Mouse (Mus musculus) megakaryocyte progenitor cell, adult 5-6 weeks (primary cell): ENCODE data around the gene Zfp207. TPM values are rescaled to one million over a fixed set of nuclear protein-coding genes. Genes with fewer than 3 reads are reported as not detected.
"Not testable (repeated sequence)": the region's sequence is repeated elsewhere in the genome, so short reads cannot be mapped to it uniquely, and the experiment has no call there.

Experiments
- ATAC-seq: replicated peaks from 2 replicates; pipeline ENCODE4 v1.8.0; 2016; ENCODE audit warnings: mild to moderate bottlenecking, moderate TSS enrichment, inconsistent platforms; ENCODE audit not compliant: poor library complexity
- total RNA-seq, 2 experiments: library from RNA; stranded (forward) in 1 of 2; stranded (reverse) in 1 of 2; fragments of 157-497, 149-512 nt in 1 of 2; fragments of 200-1000 nt in 1 of 2; gene quantifications; 2 replicates each; pipeline versions ENCODE4 v1.2.3 to v1.2.4; 2015 to 2017

Zfp207 gene
- total RNA-seq, 2 experiments from 2014 or later: 215 to 414 TPM

DNA sequence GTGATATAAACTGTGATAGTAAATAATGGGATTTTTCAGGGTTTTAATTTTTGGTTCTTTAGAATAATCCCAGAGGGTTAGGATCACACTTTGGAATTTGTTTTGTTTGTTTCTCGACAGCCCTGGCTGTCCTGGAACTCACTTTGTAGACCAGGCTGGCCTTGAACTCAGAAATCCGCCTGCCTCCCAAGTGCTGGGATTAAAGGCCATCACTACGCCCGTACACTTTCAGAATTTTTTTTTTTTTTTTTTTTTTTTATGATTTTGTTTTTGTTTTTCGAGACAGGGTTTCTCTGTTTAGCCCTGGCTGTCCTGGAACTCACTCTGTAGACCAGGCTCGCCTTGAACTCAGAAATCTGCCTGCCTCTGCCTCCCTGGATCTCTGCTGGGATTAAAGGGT is 24.8 kb downstream of the Zfp207 start:
- not testable (repeated sequence) for ATAC-seq

DNA sequence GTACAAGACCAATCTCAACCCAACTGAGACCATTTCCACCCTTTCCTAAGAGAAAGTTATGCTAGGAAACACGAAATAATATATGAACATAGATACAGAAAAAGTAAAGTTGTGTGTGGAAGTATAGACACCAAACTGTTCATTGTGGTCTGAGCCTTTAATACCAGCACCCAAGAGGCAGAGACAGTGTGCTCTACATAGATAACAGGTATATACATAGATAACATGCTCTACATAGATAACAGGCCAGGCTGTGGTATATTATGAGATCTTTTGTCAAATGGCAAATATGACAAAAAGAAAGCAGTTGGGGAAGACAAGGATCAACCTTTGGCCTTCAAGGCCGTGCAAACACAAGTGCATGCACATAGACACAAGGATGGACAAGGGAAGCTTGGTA is 27.3 kb downstream of the Zfp207 start:
- peak; percentile 23; the same call in 1 of the 2 replicates for ATAC-seq

DNA sequence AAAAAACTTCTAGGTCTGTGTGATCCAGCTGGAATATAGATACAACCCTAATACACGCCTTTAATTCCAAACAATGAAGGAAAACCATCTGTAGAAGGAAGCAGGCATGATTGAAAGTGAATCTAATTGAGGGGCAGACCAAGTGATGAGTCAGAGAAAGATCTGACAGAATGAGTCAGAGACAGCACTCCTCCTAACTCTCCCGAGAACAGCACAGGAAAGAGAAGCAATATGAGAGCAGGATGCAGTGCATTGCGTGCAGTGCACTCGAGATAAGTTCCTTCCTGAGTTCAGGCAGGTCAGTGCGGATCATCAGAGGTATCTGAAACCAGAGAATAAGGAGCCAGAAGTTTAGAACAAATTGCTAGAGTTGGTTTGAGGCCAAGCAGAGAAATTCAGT is 34.0 kb downstream of the Zfp207 start:
- no peak for ATAC-seq

DNA sequence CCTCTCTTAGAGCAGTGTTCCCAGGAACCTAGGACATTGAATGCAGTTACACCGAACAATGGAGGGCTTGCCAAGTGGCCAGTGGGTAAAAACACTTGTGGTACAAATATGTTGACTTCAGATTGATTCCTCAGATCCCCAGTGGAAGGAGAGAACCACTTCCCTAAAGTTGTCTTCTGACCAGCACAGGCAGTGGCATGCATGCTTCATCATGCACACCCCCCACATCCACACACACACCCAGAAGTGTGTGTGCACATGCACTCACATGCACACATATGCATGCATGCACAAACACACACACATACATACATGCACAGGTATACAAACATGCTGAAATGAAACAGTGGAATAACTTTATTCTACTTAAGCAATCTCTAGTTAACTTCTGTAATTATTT is 36.7 kb downstream of the Zfp207 start:
- ATAC-seq: no peak

DNA sequence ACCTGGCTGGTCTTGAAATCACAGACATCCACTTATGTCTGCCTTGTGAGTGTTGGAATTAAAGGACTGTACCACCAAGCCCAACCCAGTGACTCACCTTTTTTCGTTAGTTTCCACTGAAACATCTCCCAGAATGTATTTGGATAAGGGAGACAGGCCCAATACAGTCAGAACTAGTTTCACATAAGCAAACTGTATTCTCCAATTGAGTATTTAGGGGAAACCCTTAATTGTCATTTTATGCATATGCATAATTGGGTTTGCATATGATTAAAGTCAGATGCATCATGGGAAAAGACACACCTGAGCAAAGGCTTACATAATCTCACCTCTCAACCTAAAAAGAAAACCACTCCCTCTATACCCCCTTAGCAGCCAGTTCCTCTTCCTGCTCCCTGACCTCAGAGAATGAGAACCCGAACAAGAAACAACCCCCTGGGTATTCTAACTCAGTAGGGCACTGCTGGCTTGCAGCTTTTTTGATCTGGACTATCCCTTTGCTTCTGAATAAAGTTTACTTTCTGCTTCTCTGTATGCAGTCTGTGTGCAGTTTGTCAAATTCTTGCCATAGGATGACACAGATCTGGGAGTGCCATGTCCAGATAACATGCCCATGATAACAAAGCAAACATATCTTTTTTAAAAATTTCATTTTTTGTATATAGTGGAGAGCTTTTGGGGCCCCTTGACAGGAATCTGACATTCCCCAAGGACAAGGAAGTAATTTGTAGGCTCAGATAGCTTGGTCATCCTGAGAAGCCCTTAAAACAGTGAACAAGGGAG is 37.3 kb downstream of the Zfp207 start:
- ATAC-seq: peak; percentile 42

DNA sequence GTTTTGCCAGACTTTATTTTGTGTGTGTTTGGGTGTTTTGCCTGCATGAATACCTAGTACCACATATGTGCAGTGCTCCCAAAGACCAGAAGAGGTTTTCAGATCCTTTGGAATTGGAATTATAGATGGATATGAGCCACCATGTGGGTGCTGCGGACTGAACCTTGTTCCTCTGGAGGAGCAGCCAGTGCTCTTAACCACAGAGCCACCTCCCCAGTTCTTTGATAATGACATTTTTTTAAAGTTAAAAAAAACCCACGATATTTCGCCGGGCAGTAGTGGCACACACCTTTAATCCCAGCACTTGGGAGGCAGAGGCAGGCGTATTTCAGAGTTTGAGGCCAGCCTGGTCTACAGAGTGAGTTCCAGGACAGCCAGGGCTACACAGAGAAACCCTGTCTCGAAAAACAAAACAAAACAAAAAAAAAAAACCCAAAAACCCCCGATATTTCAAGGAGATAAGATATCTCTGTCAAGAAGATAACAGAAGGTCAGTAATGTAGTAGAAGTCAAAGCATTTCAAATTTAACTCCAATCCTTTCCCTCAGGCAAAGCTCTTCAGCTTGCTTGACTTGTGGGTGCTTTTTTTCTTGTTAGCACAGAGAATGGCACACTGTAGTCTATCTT is 38.5 kb downstream of the Zfp207 start:
- no peak for ATAC-seq

DNA sequence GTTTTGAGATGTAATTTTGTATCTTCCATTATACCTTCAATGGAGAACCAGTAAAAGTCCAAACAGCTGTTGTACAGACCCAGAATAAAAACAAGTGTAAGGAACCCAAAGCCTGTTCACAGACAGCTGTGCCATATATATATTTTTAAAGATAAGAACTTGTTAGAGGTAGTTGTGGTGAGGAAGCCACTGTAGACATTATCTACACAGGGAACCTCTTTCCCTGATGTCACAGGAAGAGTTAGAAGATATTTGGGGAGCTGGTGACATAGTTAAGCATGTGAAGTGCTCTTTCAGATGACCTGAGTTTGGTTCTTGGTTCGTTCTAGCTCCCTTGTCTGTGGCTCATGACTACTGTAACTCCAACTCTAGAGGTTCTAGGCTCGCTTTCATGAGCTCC is 41.6 kb downstream of the Zfp207 start:
- ATAC-seq: no peak

DNA sequence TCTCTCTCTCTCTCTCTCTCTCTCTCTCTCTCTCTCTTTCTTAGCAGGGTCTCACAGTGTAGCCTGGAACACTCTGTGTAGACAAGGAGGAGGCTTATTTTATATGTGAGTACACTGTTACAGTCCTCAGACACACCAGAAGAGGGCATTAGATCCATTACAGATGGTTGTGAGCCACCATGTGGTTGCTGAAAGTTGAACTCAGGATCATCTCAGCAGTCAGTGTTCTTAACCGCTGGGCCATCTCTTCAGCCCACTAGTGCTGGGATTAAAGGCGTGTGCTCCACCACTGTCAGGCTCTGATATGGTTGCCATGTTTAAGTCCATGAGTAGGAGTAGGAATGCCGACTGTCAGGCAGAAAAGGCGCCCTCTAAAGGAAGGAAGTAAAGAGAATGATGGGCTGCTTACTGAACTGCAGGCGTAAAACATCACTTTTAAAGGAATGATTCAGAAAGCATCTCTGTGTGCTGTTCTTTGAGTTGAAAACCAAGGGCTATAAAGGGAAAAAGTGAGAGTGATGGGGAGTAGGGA is 42.2 kb downstream of the Zfp207 start:
- ATAC-seq: no peak

DNA sequence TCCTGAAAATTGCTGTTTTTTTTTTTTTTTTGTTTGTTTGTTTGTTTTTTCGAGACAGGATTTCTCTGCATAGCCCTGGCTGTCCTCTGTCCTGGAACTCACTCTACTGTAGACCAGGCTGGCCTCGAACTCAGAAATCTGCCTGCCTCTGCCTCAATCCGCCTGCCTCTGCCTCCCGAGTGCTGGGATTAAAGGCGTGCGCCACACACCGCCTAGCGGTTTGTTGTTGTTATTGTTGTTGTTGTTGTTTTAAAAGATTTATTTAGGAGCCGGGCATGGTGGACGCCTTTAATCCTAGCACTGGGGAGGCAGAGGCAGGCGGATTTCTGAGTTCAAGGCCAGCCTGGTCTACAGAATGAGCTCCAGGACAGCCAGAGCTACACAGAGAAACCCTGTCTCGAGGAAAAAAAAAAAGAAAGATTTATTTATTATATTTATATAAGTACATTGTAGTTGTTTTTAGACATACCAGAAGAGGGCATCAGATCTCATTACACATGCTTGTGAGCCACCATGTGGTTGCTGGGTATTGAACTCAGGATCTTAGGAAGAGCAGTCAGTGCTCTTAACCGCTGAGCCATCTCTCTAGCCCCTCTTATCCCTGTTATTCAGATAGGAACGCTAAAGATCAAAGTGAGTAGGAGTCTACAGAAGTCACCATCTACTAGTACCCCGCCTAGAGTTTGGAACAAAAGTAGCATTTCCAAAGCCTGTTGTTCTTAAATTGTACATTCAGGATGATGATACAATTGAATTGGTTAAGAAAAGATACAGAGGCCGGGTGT is 43.1 kb downstream of the Zfp207 start:
- ATAC-seq: not testable (repeated sequence)

DNA sequence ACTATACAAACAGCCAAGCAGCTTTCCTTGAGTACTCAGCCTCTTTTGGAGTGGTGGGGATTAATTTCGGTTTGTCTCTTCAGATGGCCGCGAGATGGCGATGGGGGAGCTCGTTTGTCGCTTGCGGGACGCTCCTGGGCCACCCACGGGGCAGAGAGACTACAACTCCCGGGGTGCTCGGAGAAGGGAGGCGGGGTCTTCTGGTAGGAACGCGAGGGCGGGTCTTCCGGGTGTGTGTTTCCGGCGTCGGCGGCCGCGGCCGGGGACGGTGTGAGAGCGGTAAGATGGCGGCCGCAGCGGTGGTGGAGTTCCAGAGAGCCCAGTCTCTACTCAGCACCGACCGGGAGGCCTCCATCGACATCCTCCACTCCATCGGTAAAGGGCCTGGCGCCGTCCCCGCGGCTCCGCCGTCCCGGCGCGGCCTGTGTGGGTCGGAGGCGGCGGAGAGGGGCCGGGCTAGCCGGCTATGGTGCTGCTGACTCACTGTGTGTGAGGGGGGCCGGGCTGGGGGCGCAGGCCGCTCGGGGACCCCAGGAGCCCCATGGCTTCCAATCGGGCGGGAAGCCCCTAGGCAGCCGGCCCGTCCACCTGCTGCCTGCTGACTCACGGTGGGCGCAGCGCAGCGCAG is 45.4 kb downstream of the Zfp207 start, which contains the start of gene Psmd11:
TSS of gene Psmd11 (plus strand) at position 235 of the 628 bp plus-strand sequence.
- peak; percentile 99 for ATAC-seq

DNA sequence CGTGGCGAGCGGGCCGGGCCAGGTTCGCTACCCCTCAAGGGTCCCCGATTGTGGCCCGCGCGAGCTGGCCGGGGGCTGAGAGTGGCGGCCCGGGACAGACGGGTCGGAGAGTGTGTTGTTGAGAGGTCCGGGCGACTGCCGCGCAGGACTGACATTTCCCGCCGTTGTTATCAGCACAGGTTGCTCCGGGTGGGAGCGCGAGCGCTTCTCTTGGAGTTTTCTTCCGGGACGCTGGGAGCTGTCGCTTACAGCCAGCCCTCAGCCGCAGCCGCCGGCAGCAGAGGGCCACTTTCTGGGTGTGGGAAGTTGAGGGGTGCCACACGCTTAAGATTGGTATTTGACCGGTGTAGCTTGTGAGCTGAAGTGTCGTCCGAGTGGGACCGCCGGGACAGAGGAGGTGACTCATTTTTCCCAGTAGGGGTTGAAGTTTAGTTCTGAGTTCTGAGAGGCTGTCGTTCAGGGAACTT is 46.0 kb downstream of the Zfp207 start:
- peak; percentile 35 for ATAC-seq

DNA sequence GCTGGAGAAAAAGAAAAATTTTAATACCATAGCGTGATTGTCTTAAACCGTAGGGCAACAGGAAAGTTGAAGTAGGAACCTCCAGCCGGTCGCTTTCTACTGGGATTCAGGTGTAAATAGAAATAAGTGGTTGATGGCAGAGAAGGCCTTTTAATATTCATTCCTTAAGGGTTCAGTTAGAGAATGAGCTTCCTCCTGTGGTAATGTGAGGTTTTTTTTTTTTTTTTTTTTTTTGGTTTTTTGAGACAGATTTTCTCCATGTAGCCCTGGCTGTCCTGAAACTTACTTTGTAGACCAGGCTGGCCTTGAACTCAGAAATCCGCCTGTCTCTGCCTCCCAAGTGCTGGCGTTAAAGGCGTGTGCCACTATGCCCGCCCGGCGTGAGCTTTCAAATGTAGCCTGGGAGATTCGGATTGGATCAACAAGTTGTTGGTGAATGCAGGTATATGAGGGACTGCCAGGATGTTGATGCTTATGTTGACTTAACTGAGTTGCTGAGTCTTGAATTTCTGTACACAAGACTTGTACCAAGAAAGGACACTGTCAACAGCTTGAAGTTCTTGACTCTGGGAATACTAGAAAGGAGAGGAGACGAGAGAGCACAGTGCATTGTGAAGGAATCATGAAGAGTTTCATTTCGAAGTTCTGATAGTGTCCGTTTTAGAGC is 46.6 kb downstream of the Zfp207 start:
- no peak for ATAC-seq

DNA sequence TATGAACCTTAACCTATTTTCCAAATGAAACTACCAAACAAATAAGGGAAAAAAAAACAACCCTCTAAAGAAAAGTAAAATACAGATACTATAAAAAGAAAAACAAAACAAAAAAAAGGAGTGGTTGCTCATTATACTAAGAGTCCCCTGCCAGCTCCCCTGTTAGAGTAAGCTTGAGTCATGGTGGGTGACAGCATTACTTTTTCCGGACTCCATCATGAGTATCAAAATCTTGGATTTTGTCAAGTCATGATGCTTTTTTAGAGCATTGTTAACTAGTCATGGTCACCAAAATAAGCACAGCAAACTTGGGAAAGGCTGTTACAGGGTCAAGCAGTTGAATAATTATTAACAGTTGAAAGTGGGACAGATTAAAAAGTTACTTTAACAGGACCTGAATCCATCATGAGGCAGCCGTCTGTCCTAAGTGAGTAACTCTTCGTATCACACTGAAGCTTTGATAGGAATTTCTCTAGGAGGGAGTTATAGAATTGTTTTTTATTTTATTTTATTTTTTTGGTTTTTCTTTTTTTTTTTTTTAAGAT is 47.4 kb downstream of the Zfp207 start:
- no peak for ATAC-seq

DNA sequence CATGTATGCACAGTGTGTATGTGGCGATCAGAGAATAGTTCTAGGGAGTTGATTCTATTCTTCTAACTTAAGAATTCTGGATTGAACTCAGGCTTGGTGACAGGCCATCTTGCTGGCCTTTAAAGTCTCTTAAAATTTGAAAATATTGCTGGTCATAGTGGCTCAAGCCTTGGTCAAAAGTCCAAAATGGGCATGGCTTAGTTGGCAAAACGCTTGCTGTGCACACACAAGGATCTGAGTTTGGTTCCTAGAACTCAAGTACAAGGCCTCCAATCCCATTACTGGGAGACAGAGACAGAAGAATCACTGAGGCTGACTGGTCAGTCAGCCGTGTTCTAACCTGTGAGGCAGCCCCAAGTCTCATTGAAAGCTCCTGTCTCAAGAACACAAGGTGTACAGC is 63.8 kb downstream of the Zfp207 start:
- ATAC-seq: no peak

DNA sequence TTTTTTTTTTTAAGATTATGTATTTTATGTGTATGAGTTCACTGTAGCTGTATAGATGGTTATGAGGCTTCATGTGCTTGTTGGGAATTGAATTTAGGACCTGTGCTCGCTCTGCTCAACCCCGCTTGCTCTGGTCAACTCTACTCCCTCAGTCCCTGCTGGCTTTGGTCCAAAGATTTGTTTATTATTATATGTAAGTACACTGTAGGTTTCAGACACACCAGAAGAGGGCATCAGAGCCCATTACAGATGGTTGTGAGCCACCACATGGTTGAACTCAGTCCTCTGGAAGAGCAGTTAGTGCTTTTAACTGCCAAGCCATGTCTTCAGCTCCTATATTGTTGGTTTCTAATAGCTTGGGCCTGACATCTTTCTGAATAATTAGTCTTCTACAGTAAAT is 66.8 kb downstream of the Zfp207 start:
- no peak for ATAC-seq

DNA sequence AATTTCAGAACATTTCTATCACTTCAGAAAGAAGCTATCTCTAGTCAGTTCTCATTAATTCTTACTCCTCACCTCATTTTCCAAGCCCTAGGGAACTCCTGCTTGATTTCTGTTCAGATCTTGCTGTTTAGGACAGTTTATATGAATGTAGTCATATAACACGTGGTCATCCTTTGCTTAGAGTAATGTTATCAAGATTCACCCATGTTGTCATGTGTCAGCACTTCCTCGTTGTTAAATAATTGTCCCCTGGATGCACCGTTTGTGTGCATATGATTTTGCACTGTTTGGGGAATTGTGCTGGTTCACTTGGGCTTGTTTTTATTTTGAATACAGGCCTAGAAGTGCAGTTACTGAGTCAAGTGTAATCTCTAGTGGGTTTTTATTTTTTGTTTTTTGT is 69.2 kb downstream of the Zfp207 start:
- no peak for ATAC-seq

DNA sequence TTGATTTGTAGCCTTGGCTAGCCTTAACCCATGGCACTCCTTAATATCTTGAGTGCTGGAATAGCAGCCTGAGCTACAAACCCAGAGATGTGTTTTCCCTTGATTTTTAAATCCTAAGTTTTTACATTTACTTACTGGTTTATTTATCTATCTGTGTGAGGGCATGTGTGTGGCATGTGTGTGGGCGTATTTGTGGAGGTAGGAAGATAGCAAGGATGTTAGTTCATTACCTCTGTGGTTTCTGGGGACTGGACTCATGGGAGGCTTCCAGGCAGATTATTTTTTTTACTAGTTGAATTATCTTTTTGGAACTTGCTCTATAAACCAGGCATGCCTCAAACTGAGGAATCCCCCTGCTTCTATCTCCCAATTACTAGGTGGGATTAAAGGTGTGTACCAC is 70.1 kb downstream of the Zfp207 start:
- ATAC-seq: no peak
